ENCODE assay signal across 19 mouse cellular contexts in genomic region chr13:115985715-115986114, GRCm38 (mm10).
"Had no signal": no experiment of that assay in that cellular context is flagged by ENCODE, and none has a peak within 500 bp of the region (broad histone marks: within the 10 kb centered on the region; RNA-seq: fewer than 3 reads in every experiment).

No protein-coding gene starts in this region.

- ATAC-seq: midbrain, embryonic 13.5 days; midbrain, embryonic 15.5 days had no signal

- H3K9ac ChIP-seq: lung, embryonic 14.5 days; midbrain, embryonic 13.5 days; midbrain, embryonic 15.5 days; neural tube, embryonic 13.5 days; neural tube, embryonic 15.5 days; stomach, embryonic 15.5 days had no signal

- H3K27ac ChIP-seq: midbrain, embryonic 13.5 days; midbrain, embryonic 15.5 days; neural tube, embryonic 13.5 days; neural tube, embryonic 15.5 days; stomach, embryonic 15.5 days; stomach, postnatal 0 days had no signal

- H3K4me2 ChIP-seq: lung, embryonic 14.5 days; midbrain, embryonic 11.5 days; midbrain, embryonic 13.5 days; midbrain, embryonic 15.5 days; neural tube, embryonic 13.5 days; neural tube, embryonic 15.5 days; stomach, embryonic 15.5 days had no signal

- H3K36me3 ChIP-seq: midbrain, embryonic 13.5 days; midbrain, embryonic 15.5 days; neural tube, embryonic 13.5 days; neural tube, embryonic 15.5 days; stomach, embryonic 15.5 days had no signal

- DNase-seq: lung, adult 18-20 months; lung, embryonic 14.5 days; lung, postnatal 10 days; lung, postnatal 4 days; retina, postnatal 1 day; right cerebral cortex, adult 18-20 months; right cerebral cortex, postnatal 25 days; right cerebral cortex, postnatal 4 days; thymus, adult 18-20 months; thymus, postnatal 14 days; thymus, postnatal 36 days had no signal

- H3K4me1 ChIP-seq: megakaryocyte, embryonic 14.5 days; midbrain, embryonic 13.5 days; midbrain, embryonic 15.5 days; neural tube, embryonic 13.5 days; neural tube, embryonic 15.5 days; stomach, embryonic 15.5 days had no signal

- H3K27me3 ChIP-seq: megakaryocyte, embryonic 14.5 days; midbrain, embryonic 13.5 days; midbrain, embryonic 15.5 days; neural tube, embryonic 13.5 days; neural tube, embryonic 15.5 days; stomach, embryonic 15.5 days had no signal

- H3K4me3 ChIP-seq: megakaryocyte, embryonic 14.5 days; midbrain, embryonic 13.5 days; midbrain, embryonic 15.5 days; neural tube, embryonic 13.5 days; neural tube, embryonic 15.5 days; stomach, embryonic 15.5 days had no signal

- H3K9me3 ChIP-seq: midbrain, embryonic 13.5 days; midbrain, embryonic 15.5 days; neural tube, embryonic 13.5 days; neural tube, embryonic 15.5 days; stomach, embryonic 15.5 days had no signal
